Mouse (Mus musculus) thymus, adult 2 months (tissue): ENCODE results near the gene Chchd1. TPM values are rescaled to one million over a fixed set of nuclear protein-coding genes. Genes with fewer than 3 reads are reported as not detected.
A peak's percentile ranks its signal among the peaks of the same experiment; 100 is the strongest.

Source experiments
- DNase-seq: peaks from one replicate; pipeline ENCODE4 v3.0.0; 2021
- H3K27ac ChIP-seq: fragments of 200-500 bp; 2 replicates; pipeline ENCODE4 v1.5.1; 2012; ENCODE audit warnings: low read length, control low read depth; ENCODE audit not compliant: control insufficient read depth, insufficient read depth
- H3K27me3 ChIP-seq: fragments of 200-500 bp; 2 replicates; pipeline ENCODE4 v1.6.1; 2012; ENCODE audit warnings: mild to moderate bottlenecking, low read length, moderate library complexity, mixed read lengths; ENCODE audit not compliant: control insufficient read depth, insufficient read depth
- H3K36me3 ChIP-seq: fragments of 200-500 bp; 2 replicates; pipeline ENCODE4 v1.6.1; 2012; ENCODE audit warnings: mild to moderate bottlenecking, low read length, moderate library complexity; ENCODE audit not compliant: control insufficient read depth, insufficient read depth
- H3K4me1 ChIP-seq: fragments of 200-500 bp; replicated peaks from 2 replicates; pipeline ENCODE4 v1.6.1; 2012; ENCODE audit warnings: low read length; ENCODE audit not compliant: control insufficient read depth, insufficient read depth
- H3K4me3 ChIP-seq: fragments of 200-500 bp; 2 replicates; pipeline ENCODE4 v1.5.1; 2012; ENCODE audit warnings: mild to moderate bottlenecking, low read length, control low read depth, moderate library complexity; ENCODE audit not compliant: control insufficient read depth, insufficient read depth
- CTCF ChIP-seq: fragments of 200-500 bp; IDR thresholded peaks from 2 replicates; pipeline ENCODE4 v1.5.1; 2012; ENCODE audit warnings: mild to moderate bottlenecking, control low read depth, low read length, moderate library complexity, borderline replicate concordance; ENCODE audit not compliant: control insufficient read depth, poor library complexity, insufficient read depth; ENCODE audit errors: extremely low read depth
- POLR2A ChIP-seq: fragments of 200-500 bp; IDR thresholded peaks from 2 replicates; pipeline ENCODE4 v1.6.1; 2012; ENCODE audit warnings: mild to moderate bottlenecking, low read length, control low read depth, moderate library complexity; ENCODE audit not compliant: control insufficient read depth, poor library complexity, insufficient read depth; ENCODE audit errors: extremely low read depth
- WGBS: fragments of 180-500 bp; shearing (Covaris S2); methylation state at CpG from one replicate; pipeline ENCODE4 v1.1.7; 2018; 5-methylcytosine and 5-hydroxymethylcytosine counted together
- polyA plus RNA-seq: library from polyadenylated mRNA; depleted of rRNA; stranded (reverse); fragments of >200 nt; gene quantifications from 2 replicates; pipeline ENCODE4 v1.2.3, GENCODE M21; 2012

Gene Chchd1
- polyA plus RNA-seq, 1 experiment, result 39.5 TPM

- Histone ChIP-seq H3K36me3 (peaks cover 80% of the 10 kb centered on the region), H3K27me3 (no peaks in the 10 kb centered on the region), H3K4me1 (peaks cover 16% of the 10 kb centered on the region), H3K27ac (peak overlapping the region; percentile 90), H3K4me3 (peak overlapping the region; percentile 28)
- DNase-seq, result peak; percentile 76
- 4% methylated on average over 3 of the region's 3 CpGs for WGBS
- TF ChIP-seq POLR2A, result no peak
- no peak for TF ChIP-seq CTCF
Measured at GRCm38 (mm10) chr14:20682498-20682897, 20.3 kb upstream of the Chchd1 start.

- Histone ChIP-seq H3K27me3 (no peaks in the 10 kb centered on the region), H3K4me3 (no peak overlapping the region), H3K27ac (no peak overlapping the region), H3K4me1 (peaks cover 14% of the 10 kb centered on the region), H3K36me3 (peaks cover 85% of the 10 kb centered on the region)
- over 99% methylated on average over 3 of the region's 3 CpGs for WGBS
- no peak for DNase-seq
- TF ChIP-seq CTCF, result no peak
- no peak for TF ChIP-seq POLR2A
Measured at GRCm38 (mm10) chr14:20686576-20686975, 16.2 kb upstream of the Chchd1 start.

- peaks cover 95% of the 10 kb centered on the region for H3K36me3 ChIP-seq
- 96% methylated on average over 2 of the region's 2 CpGs for WGBS
- H3K4me1 ChIP-seq, result no peaks in the 10 kb centered on the region
- no peak overlapping the region for H3K4me3 ChIP-seq
- TF ChIP-seq CTCF, result no peak
- TF ChIP-seq POLR2A, result no peak
- no peaks in the 10 kb centered on the region for H3K27me3 ChIP-seq
- DNase-seq, result no peak
- H3K27ac ChIP-seq, result no peak overlapping the region
Measured at GRCm38 (mm10) chr14:20689009-20689408, 13.8 kb upstream of the Chchd1 start.

- Histone ChIP-seq H3K4me1 (peaks cover 14% of the 10 kb centered on the region), H3K4me3 (no peak overlapping the region), H3K36me3 (peaks cover 70% of the 10 kb centered on the region), H3K27me3 (no peaks in the 10 kb centered on the region), H3K27ac (no peak overlapping the region)
- no peak for DNase-seq
- WGBS, result 95% methylated on average over 6 of the region's 6 CpGs
- TF ChIP-seq POLR2A (no peak), CTCF (no peak)
Measured at GRCm38 (mm10) chr14:20691772-20692171, 11.0 kb upstream of the Chchd1 start.

GRCm38 (mm10) chr14:20693589-20694101 is 9.2 kb upstream of the Chchd1 start:
- TF ChIP-seq CTCF (no peak), POLR2A (no peak)
- peaks cover 16% of the 10 kb centered on the region for H3K4me1 ChIP-seq
- peaks cover 51% of the 10 kb centered on the region for H3K36me3 ChIP-seq
- DNase-seq, result no peak
- WGBS, result 93% methylated on average over 10 of the region's 10 CpGs
- no peaks in the 10 kb centered on the region for H3K27me3 ChIP-seq
- no peak overlapping the region for H3K27ac ChIP-seq
- no peak overlapping the region for H3K4me3 ChIP-seq

- Histone ChIP-seq H3K4me3 (peak overlapping the region; percentile 69), H3K27me3 (no peaks in the 10 kb centered on the region), H3K36me3 (peaks cover 44% of the 10 kb centered on the region), H3K4me1 (peaks cover 16% of the 10 kb centered on the region), H3K27ac (peak overlapping the region; percentile 35)
- no peak for DNase-seq
- no peak for TF ChIP-seq CTCF
- TF ChIP-seq POLR2A, result no peak
- 57% methylated on average over 13 of the region's 13 CpGs for WGBS
Measured at GRCm38 (mm10) chr14:20694185-20694883, 8.5 kb upstream of the Chchd1 start.
